Mouse (Mus musculus): ENCODE measurements around the gene Ttn. TPM values are rescaled to one million over a fixed set of nuclear protein-coding genes. Genes with fewer than 3 reads are reported as not detected.

Ttn gene
- total and polyA plus RNA-seq, 3 experiments, result under 0.01 to 0.03 TPM; not detected in 1

DNA sequence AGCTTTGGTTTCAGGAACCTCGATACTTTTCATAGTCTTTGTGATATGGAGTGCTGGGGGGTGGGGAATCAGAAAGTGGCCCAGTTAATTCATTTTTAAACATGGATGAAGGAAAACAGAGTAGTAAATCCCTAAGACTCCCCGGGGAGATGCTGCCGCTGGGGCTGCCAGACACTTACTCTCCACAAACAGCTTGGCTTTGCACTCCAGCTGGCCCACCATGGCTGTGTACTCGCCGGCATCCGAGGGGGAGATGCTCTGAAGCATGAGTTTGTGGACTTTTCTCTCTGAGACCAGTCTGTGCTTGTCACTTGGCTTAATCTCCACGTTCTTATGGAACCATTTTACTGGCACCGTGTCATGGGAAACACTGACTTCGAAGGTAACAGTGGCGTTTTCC, 43.8 kb downstream of the Ttn start:
- no peak for DNase-seq (ENCODE audit: low read depth, low spot score)
- TF ChIP-seq TCF12 (IDR thresholded peaks at IDR 0.05; ENCODE audit: low read depth, low read length), result no peak
- TF ChIP-seq USF2 (IDR thresholded peaks at IDR 0.05; ENCODE audit: borderline replicate concordance in 1 of 2, insufficient read depth in 1 of 2, low read depth in 1 of 2, low read length in 2 of 2), result no peak
- TF ChIP-seq CTCF (IDR thresholded peaks at IDR 0.05 in 2 of 3, conservative IDR thresholded peaks at IDR 0.05 in 1 of 3; ENCODE audit: control insufficient read depth in 1 of 3, insufficient read depth in 1 of 3, low read depth in 2 of 3, low read length in 3 of 3, poor library complexity in 1 of 3, severe bottlenecking in 1 of 3), result no peak
- TF ChIP-seq GABPA (IDR thresholded peaks at IDR 0.05; ENCODE audit: low read depth, low read length), result no peak
- no peak for TF ChIP-seq MYC (IDR thresholded peaks at IDR 0.05; ENCODE audit: low read depth, low read length)
- no peak for TF ChIP-seq ZMIZ1 (IDR thresholded peaks at IDR 0.05; ENCODE audit: low read depth, low read length)
- TF ChIP-seq ELF1 (IDR thresholded peaks at IDR 0.05; ENCODE audit: low read depth, low read length), result no peak
- TF ChIP-seq MEF2A (IDR thresholded peaks at IDR 0.05; ENCODE audit: extremely low read depth, insufficient replicate concordance, low read depth, low read length, poor library complexity, severe bottlenecking), result no peak
- no peak for TF ChIP-seq POLR2AphosphoS2 (IDR thresholded peaks at IDR 0.05; ENCODE audit: low read length)
- TF ChIP-seq NELFE (IDR thresholded peaks at IDR 0.05; ENCODE audit: low read depth, low read length), result no peak
- no peak for TF ChIP-seq ZC3H11A (IDR thresholded peaks at IDR 0.05; ENCODE audit: low read depth, low read length)
- no peak for TF ChIP-seq HCFC1 (IDR thresholded peaks at IDR 0.05; ENCODE audit: low read depth, low read length)
- TF ChIP-seq RAD21 (IDR thresholded peaks at IDR 0.05; ENCODE audit: low read depth, low read length), result no peak
- no peak for TF ChIP-seq E2F4 (IDR thresholded peaks at IDR 0.05; ENCODE audit: borderline replicate concordance, low read depth, low read length)
- no peak for TF ChIP-seq POLR2AphosphoS5 (IDR thresholded peaks at IDR 0.05; ENCODE audit: borderline replicate concordance, low read depth, low read length)
- no peak for TF ChIP-seq BHLHE40 (IDR thresholded peaks at IDR 0.05; ENCODE audit: borderline replicate concordance, low read depth, low read length)
- H3K9ac ChIP-seq (ENCODE audit: control insufficient read depth, low read depth, low read length, poor library complexity, severe bottlenecking), result no peak overlapping the region
- no peaks in the 10 kb centered on the region for H3K36me3 ChIP-seq (ENCODE audit: control insufficient read depth in 1 of 2, insufficient read depth in 2 of 2, low read length in 2 of 2)
- no peaks in the 10 kb centered on the region for H3K79me2 ChIP-seq (ENCODE audit: control insufficient read depth, insufficient read depth, low read length, poor library complexity)
- H3K27me3 ChIP-seq (ENCODE audit: control insufficient read depth in 1 of 2, insufficient read depth in 2 of 2, low read length in 2 of 2), result no peaks in the 10 kb centered on the region
- H3K4me1 ChIP-seq (ENCODE audit: control insufficient read depth in 1 of 2, insufficient read depth in 2 of 2, low read length in 2 of 2), result no peaks in the 10 kb centered on the region
- H3K27ac ChIP-seq (ENCODE audit: control insufficient read depth, low read depth, low read length), result no peak overlapping the region
- no peaks in the 10 kb centered on the region for H3K9me3 ChIP-seq (replicated peaks; ENCODE audit: insufficient read depth, low read length)
- no peak overlapping the region for H3K4me3 ChIP-seq (ENCODE audit: control insufficient read depth in 1 of 2, insufficient read depth in 1 of 2, low read depth in 2 of 2, low read length in 2 of 2)

DNA sequence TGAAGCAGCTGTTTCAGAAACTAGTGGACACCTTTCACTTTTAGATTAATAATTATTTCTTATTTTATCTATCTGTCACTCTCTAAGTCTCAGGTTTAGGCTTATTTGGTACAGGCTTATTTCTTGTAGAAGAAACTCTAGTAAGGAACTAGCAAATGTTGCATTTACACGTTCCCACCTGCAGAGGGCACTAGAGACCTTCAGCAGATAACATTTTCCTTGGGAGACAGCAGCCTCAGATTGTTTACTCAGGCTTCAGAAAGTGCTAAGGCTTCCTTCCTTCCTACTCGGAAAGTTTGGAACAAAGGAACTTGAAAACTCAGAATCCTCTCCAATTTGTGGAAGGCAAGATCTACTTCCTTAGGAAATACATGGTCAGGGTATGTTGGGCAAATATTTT, 52.6 kb downstream of the Ttn start:
- Histone ChIP-seq H3K4me1 (ENCODE audit: control insufficient read depth in 1 of 2, insufficient read depth in 2 of 2, low read length in 2 of 2) (peaks cover 0 to 3% of the 10 kb centered on the region in 2 experiments; a peak in 1 of 4 replicates), H3K79me2 (ENCODE audit: control insufficient read depth, insufficient read depth, low read length, poor library complexity) (no peaks in the 10 kb centered on the region), H3K4me3 (ENCODE audit: control insufficient read depth in 1 of 2, insufficient read depth in 1 of 2, low read depth in 2 of 2, low read length in 2 of 2) (no peak overlapping the region), H3K27me3 (ENCODE audit: control insufficient read depth in 1 of 2, insufficient read depth in 2 of 2, low read length in 2 of 2) (no peaks in the 10 kb centered on the region), H3K9ac (ENCODE audit: control insufficient read depth, low read depth, low read length, poor library complexity, severe bottlenecking) (no peak overlapping the region), H3K9me3 (replicated peaks; ENCODE audit: insufficient read depth, low read length) (no peaks in the 10 kb centered on the region), H3K36me3 (ENCODE audit: control insufficient read depth in 1 of 2, insufficient read depth in 2 of 2, low read length in 2 of 2) (no peaks in the 10 kb centered on the region), H3K27ac (ENCODE audit: control insufficient read depth, low read depth, low read length) (no peak overlapping the region)
- no peak for TF ChIP-seq MAX (IDR thresholded peaks at IDR 0.05; ENCODE audit: low read length)
- TF ChIP-seq SMC3 (IDR thresholded peaks at IDR 0.05; ENCODE audit: low read depth, low read length), result peak; percentile 54
- TF ChIP-seq E2F4 (IDR thresholded peaks at IDR 0.05; ENCODE audit: borderline replicate concordance, low read depth, low read length), result no peak
- TF ChIP-seq RAD21 (IDR thresholded peaks at IDR 0.05; ENCODE audit: low read depth, low read length), result peak; percentile 67
- TF ChIP-seq ZKSCAN1 (IDR thresholded peaks at IDR 0.05; ENCODE audit: low read depth, low read length), result no peak
- peak; percentile 52 to 76 (median 73) for TF ChIP-seq CTCF (IDR thresholded peaks at IDR 0.05 in 2 of 3, conservative IDR thresholded peaks at IDR 0.05 in 1 of 3; ENCODE audit: control insufficient read depth in 1 of 3, insufficient read depth in 1 of 3, low read depth in 2 of 3, low read length in 3 of 3, poor library complexity in 1 of 3, severe bottlenecking in 1 of 3)
- no peak for TF ChIP-seq MXI1 (IDR thresholded peaks at IDR 0.05; ENCODE audit: low read depth, low read length)
- TF ChIP-seq ZC3H11A (IDR thresholded peaks at IDR 0.05; ENCODE audit: low read depth, low read length), result peak; percentile 42; the same call in 1 of the 2 replicates
- DNase-seq (ENCODE audit: low read depth, low spot score), result peak; percentile 69

All from MEL (cell line).